Mouse (Mus musculus) limb, embryonic 14.5 days (tissue): ENCODE data around the gene Heatr5a. TPM values are rescaled to one million over a fixed set of nuclear protein-coding genes. Genes with fewer than 3 reads are reported as not detected.

Experiments
- ATAC-seq: fragments of 200-750 bp; cut with Nextera tagmentation; 2 replicates; pipeline ENCODE4 v1.8.0; 2017; ENCODE audit warnings: low read depth, moderate number of reproducible peaks, moderate TSS enrichment; ENCODE audit not compliant: low FRiP score
- DNase-seq: peaks from one replicate; pipeline ENCODE4 v3.0.0-alpha.2; 2015; ENCODE audit warnings: low spot score
- H3K27ac ChIP-seq: fragments of 300-500 bp; sonication (generic); replicated peaks from 2 replicates; pipeline ENCODE4 v1.5.1; 2014; ENCODE audit warnings: low read depth, mild to moderate bottlenecking, low read length, moderate library complexity, mixed read lengths
- H3K27me3 ChIP-seq: fragments of 300-500 bp; sonication (generic); 2 replicates; pipeline ENCODE4 v1.6.1; 2014; ENCODE audit warnings: low read length, mixed read lengths; ENCODE audit not compliant: control insufficient read depth, insufficient read depth
- H3K36me3 ChIP-seq: fragments of 300-500 bp; sonication (generic); 2 replicates; pipeline ENCODE4 v1.6.1; 2014; ENCODE audit warnings: mild to moderate bottlenecking, low read length, moderate library complexity, mixed read lengths; ENCODE audit not compliant: control insufficient read depth, insufficient read depth
- H3K4me1 ChIP-seq: fragments of 300-500 bp; sonication (generic); 2 replicates; pipeline ENCODE4 v1.6.1; 2014; ENCODE audit warnings: antibody characterized with exemption, low read length, mixed read lengths; ENCODE audit not compliant: control insufficient read depth, insufficient read depth
- H3K4me2 ChIP-seq: fragments of 300-500 bp; sonication (generic); replicated peaks from 2 replicates; pipeline ENCODE4 v1.6.1; 2014; ENCODE audit warnings: low read depth, mild to moderate bottlenecking, low read length, moderate library complexity; ENCODE audit not compliant: severe bottlenecking
- H3K4me3 ChIP-seq: fragments of 300-500 bp; sonication (generic); replicated peaks from 2 replicates; pipeline ENCODE4 v1.5.1; 2014; ENCODE audit warnings: low read length
- H3K9ac ChIP-seq: fragments of 300-500 bp; sonication (generic); 2 replicates; pipeline ENCODE4 v1.6.1; 2014; ENCODE audit warnings: mild to moderate bottlenecking, low read depth, low read length, moderate library complexity; ENCODE audit not compliant: severe bottlenecking
- H3K9me3 ChIP-seq: fragments of 300-500 bp; sonication (generic); 2 replicates; pipeline ENCODE4 v1.6.1; 2016; ENCODE audit warnings: low read length; ENCODE audit not compliant: control insufficient read depth
- POLR2A ChIP-seq: fragments of 200-500 bp; IDR thresholded peaks from 2 replicates; pipeline ENCODE4 v1.8.0; 2012; ENCODE audit warnings: inconsistent platforms, mild to moderate bottlenecking, moderate library complexity, borderline replicate concordance; ENCODE audit not compliant: insufficient read depth, insufficient read length; ENCODE audit errors: extremely low read depth
- WGBS: fragments of 180-500 bp; shearing (Covaris S2); extraction: QIAGEN DNeasy Blood & Tissue Kit; methylation state at CpG from one replicate; pipeline ENCODE4 v1.1.7; 2014; 5-methylcytosine and 5-hydroxymethylcytosine counted together
- polyA plus RNA-seq, 2 experiments: library from polyadenylated mRNA; depleted of rRNA in 1 of 2; stranded (reverse) in 1 of 2; unstranded in 1 of 2; fragments of >200 nt; fragmentation: Nextera tagmentation in 1 of 2; extraction: Ambion mirVana in 1 of 2; gene quantifications; 2 replicates each; pipeline versions ENCODE4 v1.2.1 to v1.2.3; 2012 to 2014

Gene Heatr5a
- polyA plus RNA-seq, 2 experiments: 14.7 to 24.8 TPM

- ATAC-seq (peak; percentile 4; the same call in 1 of the 2 replicates), DNase-seq (peak; percentile 43)
- Histone ChIP-seq H3K4me2 (peak overlapping the region; percentile 70), H3K4me3 (peak overlapping the region; percentile 92), H3K4me1 (peaks cover 11% of the 10 kb centered on the region), H3K27me3 (no peaks in the 10 kb centered on the region), H3K9ac (peak overlapping the region; percentile 99), H3K27ac (peak overlapping the region; percentile 99), H3K36me3 (peaks cover 22% of the 10 kb centered on the region), H3K9me3 (no peaks in the 10 kb centered on the region)
- WGBS: under 1% methylated on average over 37 of the region's 66 CpGs
- TF ChIP-seq POLR2A: 0 out of 2 replicates have a peak, but pooled peaks have one; percentile 41
These were observed 142.3 kb downstream of the Heatr5a start for GRCm38 (mm10) chr12:51828716-51829289.

- DNase-seq: no peak
- Histone ChIP-seq H3K9me3 (no peaks in the 10 kb centered on the region), H3K4me3 (peak overlapping the region; percentile 92), H3K4me1 (peaks cover 11% of the 10 kb centered on the region), H3K27me3 (no peaks in the 10 kb centered on the region), H3K36me3 (peaks cover 22% of the 10 kb centered on the region), H3K4me2 (peak overlapping the region; percentile 70), H3K27ac (peak overlapping the region; percentile 99), H3K9ac (peak overlapping the region; percentile 99)
- TF ChIP-seq POLR2A: no peak
- no peak for ATAC-seq
- WGBS: 24% methylated on average over 6 of the region's 6 CpGs
These were observed 143.0 kb downstream of the Heatr5a start for GRCm38 (mm10) chr12:51827958-51828650.

Other genes starting within 250 kb of the Heatr5a start
- gene Hectd1, start 141.8 kb downstream of the Heatr5a start, polyA plus RNA-seq (2012; rRNA removed): 32.8 and 35.8 TPM in 2 replicates
- 44.0 and 45.6 TPM in 2 replicates for gene Hectd1, start 141.8 kb downstream of the Heatr5a start, polyA plus RNA-seq (2014; fragmentation: Nextera tagmentation; extraction: Ambion mirVana)
- 11.4 and 14.6 TPM in 2 replicates for gene Dtd2, start 35.2 kb upstream of the Heatr5a start, polyA plus RNA-seq (2012; rRNA removed)
- 18.7 and 20.3 TPM in 2 replicates for gene Dtd2, start 35.2 kb upstream of the Heatr5a start, polyA plus RNA-seq (2014; fragmentation: Nextera tagmentation; extraction: Ambion mirVana)
- gene Gpr33, start 56.7 kb upstream of the Heatr5a start, polyA plus RNA-seq (2012; rRNA removed): not detected in 2 replicates
- gene Gpr33, start 56.7 kb upstream of the Heatr5a start, polyA plus RNA-seq (2014; fragmentation: Nextera tagmentation; extraction: Ambion mirVana): not detected in 2 replicates
- 3.8 and 4.9 TPM in 2 replicates for gene Nubpl, start 126.4 kb upstream of the Heatr5a start, polyA plus RNA-seq (2012; rRNA removed)
- gene Nubpl, start 126.4 kb upstream of the Heatr5a start, polyA plus RNA-seq (2014; fragmentation: Nextera tagmentation; extraction: Ambion mirVana): 11.5 and 11.6 TPM in 2 replicates